Mouse (Mus musculus) neural tube, embryonic 11.5 days (tissue): ENCODE results near the gene Als2cl. TPM values are rescaled to one million over a fixed set of nuclear protein-coding genes. Genes with fewer than 3 reads are reported as not detected.

Source experiments
- ATAC-seq: fragments of 200-750 bp; cut with Nextera tagmentation; 2 replicates; pipeline ENCODE4 v1.8.0; 2017; ENCODE audit warnings: moderate number of reproducible peaks, mild to moderate bottlenecking, moderate TSS enrichment, moderate library complexity; ENCODE audit not compliant: insufficient read depth, low FRiP score, low TSS enrichment
- DNase-seq: peaks from one replicate; pipeline ENCODE4 v3.0.0-alpha.2; 2015; ENCODE audit warnings: low spot score
- H3K27ac ChIP-seq: fragments of 300-500 bp; sonication (generic); 2 replicates; pipeline ENCODE4 v1.5.1; 2014; ENCODE audit warnings: low read depth, mild to moderate bottlenecking, low read length
- H3K27me3 ChIP-seq: fragments of 300-500 bp; sonication (generic); 2 replicates; pipeline ENCODE4 v1.6.1; 2014; ENCODE audit warnings: mild to moderate bottlenecking, low read length, mixed read lengths; ENCODE audit not compliant: control insufficient read depth, insufficient read depth
- H3K36me3 ChIP-seq: fragments of 300-500 bp; sonication (generic); 2 replicates; pipeline ENCODE4 v1.6.1; 2014; ENCODE audit warnings: mild to moderate bottlenecking, low read length, moderate library complexity, mixed read lengths; ENCODE audit not compliant: control insufficient read depth, insufficient read depth
- H3K4me1 ChIP-seq: fragments of 300-500 bp; sonication (generic); 2 replicates; pipeline ENCODE4 v1.6.1; 2014; ENCODE audit warnings: low read length, mixed read lengths; ENCODE audit not compliant: control insufficient read depth, insufficient read depth
- H3K4me2 ChIP-seq: fragments of 300-500 bp; sonication (generic); 2 replicates; pipeline ENCODE4 v1.6.1; 2014; ENCODE audit warnings: low read depth, mild to moderate bottlenecking, moderate library complexity
- H3K4me3 ChIP-seq: fragments of 300-500 bp; sonication (generic); 2 replicates; pipeline ENCODE4 v1.5.1; 2014; ENCODE audit warnings: low read depth, low read length
- H3K9ac ChIP-seq: fragments of 300-500 bp; sonication (generic); 2 replicates; pipeline ENCODE4 v1.6.1; 2014; ENCODE audit warnings: mild to moderate bottlenecking, low read length
- H3K9me3 ChIP-seq: fragments of 300-500 bp; sonication (generic); 2 replicates; pipeline ENCODE4 v1.6.1; 2016; ENCODE audit warnings: low read length; ENCODE audit not compliant: control insufficient read depth
- WGBS: fragments of 180-500 bp; shearing (Covaris S2); extraction: QIAGEN DNeasy Blood & Tissue Kit; methylation state at CpG from one replicate; pipeline ENCODE4 v1.1.7; 2014; 5-methylcytosine and 5-hydroxymethylcytosine counted together
- polyA plus RNA-seq: library from polyadenylated mRNA; unstranded; fragments of >200 nt; fragmentation: Nextera tagmentation; extraction: Ambion mirVana; gene quantifications from 2 replicates; pipeline ENCODE4 v1.2.1, GENCODE M21; 2014

Als2cl gene
- polyA plus RNA-seq, 1 experiment from 2014 or later, result 1.1 TPM

- H3K27ac ChIP-seq, result no peak overlapping the region
- ATAC-seq (no peak), DNase-seq (no peak)
- peaks cover 31% of the 10 kb centered on the region for H3K27me3 ChIP-seq
- H3K9me3 ChIP-seq, result no peaks in the 10 kb centered on the region
- no peaks in the 10 kb centered on the region for H3K36me3 ChIP-seq
- no peak overlapping the region for H3K4me2 ChIP-seq
- no peaks in the 10 kb centered on the region; the same call in 1 of the 2 replicates for H3K4me1 ChIP-seq
- H3K4me3 ChIP-seq, result no peak overlapping the region
- H3K9ac ChIP-seq, result no peak overlapping the region
- 5% methylated on average over 18 of the region's 18 CpGs for WGBS
Observed at GRCm38 (mm10) chr9:110945343-110945742, 65.7 kb downstream of the Als2cl start.

GRCm38 (mm10) chr9:110945926-110946325 lies 66.3 kb downstream of the Als2cl start, which contains the start of gene Tdgf1:
Gene Tdgf1, minus strand, starts transcription at chr9:110946158.
- no peak within 1 kb of the TSS; the same call in 1 of the 2 replicates for H3K9ac ChIP-seq
- H3K27me3 ChIP-seq, result peaks cover 31% of the 10 kb centered on the region
- H3K36me3 ChIP-seq, result no peaks in the 10 kb centered on the region
- ATAC-seq (no peak), DNase-seq (no peak)
- H3K27ac ChIP-seq, result no peak within 1 kb of the TSS
- H3K4me1 ChIP-seq, result no peaks in the 10 kb centered on the region; the same call in 1 of the 2 replicates
- H3K4me3 ChIP-seq, result no peak within 1 kb of the TSS
- peak within 1 kb of the TSS; percentile 16; the same call in 1 of the 2 replicates for H3K4me2 ChIP-seq
- 7% methylated on average over 11 of the region's 11 CpGs for WGBS
- H3K9me3 ChIP-seq, result no peaks in the 10 kb centered on the region

- peak; percentile 43 for DNase-seq
- H3K4me3 ChIP-seq, result no peak overlapping the region
Observed at GRCm38 (mm10) chr9:110946548-110947044, 66.9 kb downstream of the Als2cl start.

GRCm38 (mm10) chr9:110947261-110947661 lies 67.6 kb downstream of the Als2cl start:
- Histone ChIP-seq H3K27me3 (peaks cover 33% of the 10 kb centered on the region), H3K4me2 (peak overlapping the region; percentile 16; the same call in 1 of the 2 replicates), H3K4me3 (no peak overlapping the region), H3K36me3 (no peaks in the 10 kb centered on the region), H3K4me1 (no peaks in the 10 kb centered on the region; the same call in 1 of the 2 replicates), H3K9me3 (no peaks in the 10 kb centered on the region), H3K9ac (no peak overlapping the region), H3K27ac (no peak overlapping the region)
- WGBS, result 3% methylated on average over 6 of the region's 6 CpGs
- ATAC-seq, result no peak
- peak; percentile 20 for DNase-seq

More at GRCm38 (mm10) chr9:110946548-110947044, 66.9 kb downstream of the Als2cl start:
- Histone ChIP-seq H3K9ac (no peak overlapping the region; the same call in 1 of the 2 replicates), H3K36me3 (no peaks in the 10 kb centered on the region), H3K4me1 (no peaks in the 10 kb centered on the region; the same call in 1 of the 2 replicates), H3K27ac (no peak overlapping the region), H3K9me3 (no peaks in the 10 kb centered on the region), H3K4me2 (peak overlapping the region; percentile 10; the same call in 1 of the 2 replicates), H3K27me3 (peaks cover 31% of the 10 kb centered on the region)
- WGBS, result 5% methylated on average over 20 of the region's 20 CpGs
- no peak for ATAC-seq

- ATAC-seq (no peak), DNase-seq (no peak)
- 17% methylated on average over 6 of the region's 6 CpGs for WGBS
- no peaks in the 10 kb centered on the region for H3K36me3 ChIP-seq
- H3K9ac ChIP-seq, result no peak overlapping the region
- peaks cover 34% of the 10 kb centered on the region for H3K27me3 ChIP-seq
- H3K9me3 ChIP-seq, result no peaks in the 10 kb centered on the region
- no peak overlapping the region for H3K27ac ChIP-seq
- no peaks in the 10 kb centered on the region; the same call in 1 of the 2 replicates for H3K4me1 ChIP-seq
- no peak overlapping the region for H3K4me2 ChIP-seq
- H3K4me3 ChIP-seq, result no peak overlapping the region
Observed at GRCm38 (mm10) chr9:110947900-110948299, 68.2 kb downstream of the Als2cl start.

- Histone ChIP-seq H3K4me2 (no peak overlapping the region), H3K27me3 (peaks cover 34% of the 10 kb centered on the region), H3K4me1 (peaks cover 2% of the 10 kb centered on the region; the same call in 1 of the 2 replicates), H3K27ac (no peak overlapping the region), H3K9ac (no peak overlapping the region), H3K4me3 (no peak overlapping the region), H3K9me3 (no peaks in the 10 kb centered on the region), H3K36me3 (no peaks in the 10 kb centered on the region)
- DNase-seq, result no peak
- 57% methylated on average over 8 of the region's 8 CpGs for WGBS
- ATAC-seq, result no peak
Observed at GRCm38 (mm10) chr9:110948813-110949310, 69.2 kb downstream of the Als2cl start.

- ATAC-seq (no peak), DNase-seq (no peak)
- Histone ChIP-seq H3K27ac (no peak overlapping the region), H3K4me2 (no peak overlapping the region), H3K36me3 (no peaks in the 10 kb centered on the region), H3K9me3 (no peaks in the 10 kb centered on the region), H3K4me3 (no peak overlapping the region), H3K27me3 (peaks cover 26% of the 10 kb centered on the region), H3K4me1 (peaks cover 2% of the 10 kb centered on the region; the same call in 1 of the 2 replicates), H3K9ac (no peak overlapping the region)
- 90% methylated on average over 3 of the region's 3 CpGs for WGBS
Observed at GRCm38 (mm10) chr9:110950109-110950508, 70.4 kb downstream of the Als2cl start.
